Comparison of ENCODE assay signal across 8 mouse cellular contexts in genomic region chr2:25371764-25372643, GRCm38 (mm10). TPM values are rescaled to one million over a fixed set of nuclear protein-coding genes. Genes with fewer than 3 reads are reported as not detected.
DNase-seq lines count a peak whose midpoint lies in the region; ATAC-seq and TF ChIP-seq lines count a peak whose summit lies in the region.

Gene Sapcd2, plus strand, starts transcription at chr2:25372321.

- peak within 1 kb of the TSS; percentile 67 for H3K9ac ChIP-seq in lung, embryonic 15.5 days

- DNase-seq in NIH3T3 (ENCODE audit: low read depth): peak; percentile 91
- peak; percentile 89 for DNase-seq in cerebellum, adult 9-10 months
- peak; percentile 92 for DNase-seq in hindbrain, embryonic 10.5 days (ENCODE audit: low spot score)
- peak; percentile 77 for DNase-seq in layer of hippocampus, adult 9-10 months (ENCODE audit: low spot score)
- DNase-seq in thymus, adult 18-20 months: peak; percentile 71 to 76

- H3K27ac ChIP-seq in hindbrain, embryonic 10.5 days: peak within 1 kb of the TSS; percentile 94
- H3K27ac ChIP-seq in lung, embryonic 15.5 days: peak within 1 kb of the TSS; percentile 81
- no peak within 1 kb of the TSS for H3K27ac ChIP-seq in olfactory bulb, adult 2 months (ENCODE audit: insufficient read depth, low read depth, low read length)

- H3K4me3 ChIP-seq in hindbrain, embryonic 10.5 days: peak within 1 kb of the TSS; percentile 91
- peak within 1 kb of the TSS; percentile 85 for H3K4me3 ChIP-seq in lung, embryonic 15.5 days
- peak within 1 kb of the TSS; percentile 56 for H3K4me3 ChIP-seq in olfactory bulb, adult 2 months (ENCODE audit: insufficient read depth, low read depth, low read length)

- TF ChIP-seq POLR2A in olfactory bulb, adult 2 months (IDR thresholded peaks at IDR 0.05; ENCODE audit: insufficient read depth, low read depth, low read length): no peak

- peaks cover 37% of the 10 kb centered on the region for H3K4me1 ChIP-seq in hindbrain, embryonic 10.5 days (replicated peaks)
- H3K4me1 ChIP-seq in lung, embryonic 15.5 days: peaks cover 30% of the 10 kb centered on the region
- peaks cover 11% of the 10 kb centered on the region for H3K4me1 ChIP-seq in olfactory bulb, adult 2 months (ENCODE audit: control insufficient read depth, insufficient read depth, low read length)

- H3K4me2 ChIP-seq in lung, embryonic 15.5 days: peak within 1 kb of the TSS; percentile 95

- TF ChIP-seq CTCF in olfactory bulb, adult 2 months (IDR thresholded peaks at IDR 0.05; ENCODE audit: insufficient read depth, low read depth, low read length): no peak

- WGBS in hindbrain, embryonic 10.5 days: under 1% methylated on average over 65 of the region's 65 CpGs
- 1% methylated on average over 65 of the region's 65 CpGs for WGBS in lung, embryonic 15.5 days
- WGBS in olfactory bulb, adult 2 months: 1% methylated on average over 65 of the region's 65 CpGs

- peak; percentile 98 for ATAC-seq in frontal cortex, adult (ENCODE audit: low TSS enrichment)
- ATAC-seq in lung, embryonic 15.5 days (ENCODE audit: borderline replicate concordance, extremely low read depth, low FRiP score, low TSS enrichment): peak; percentile 93

- peaks cover 6% of the 10 kb centered on the region for H3K27me3 ChIP-seq in hindbrain, embryonic 10.5 days (ENCODE audit: insufficient read depth, poor library complexity, severe bottlenecking)
- H3K27me3 ChIP-seq in lung, embryonic 15.5 days: no peaks in the 10 kb centered on the region

- H3K36me3 ChIP-seq in hindbrain, embryonic 10.5 days: peaks cover 29% of the 10 kb centered on the region
- peaks cover 17% of the 10 kb centered on the region for H3K36me3 ChIP-seq in lung, embryonic 15.5 days

- H3K9me3 ChIP-seq in hindbrain, embryonic 10.5 days: no peaks in the 10 kb centered on the region
- no peaks in the 10 kb centered on the region for H3K9me3 ChIP-seq in lung, embryonic 15.5 days

RNA-seq across cellular contexts. Expression of gene Sapcd2, which starts in this region (rescaled TPM):
- polyA plus RNA-seq in hindbrain, embryonic 10.5 days (2016; fragmentation: Nextera tagmentation; extraction: Ambion mirVana): 71.6 and 75.1 TPM in 2 replicates
- 42.2 and 45.2 TPM in 2 replicates for polyA plus RNA-seq in lung, embryonic 15.5 days (2015; fragmentation: Nextera tagmentation; extraction: Ambion mirVana)
- polyA plus RNA-seq in olfactory bulb, adult 2 months (2012; ENCODE audit: insufficient read depth, insufficient read length, low replicate concordance, missing spikeins): not detected in 2 replicates
